Mouse (Mus musculus): Measurements from ENCODE around the gene Iqcf6.

GRCm38 (mm10) chr9:106645684-106646271, 19.4 kb downstream of the Iqcf6 start:
- TF ChIP-seq CTCF (IDR thresholded peaks at IDR 0.05) (no peak), EP300 (IDR thresholded peaks at IDR 0.05) (no peak)
